Mouse (Mus musculus): ENCODE data around the gene Sp7.

DNA sequence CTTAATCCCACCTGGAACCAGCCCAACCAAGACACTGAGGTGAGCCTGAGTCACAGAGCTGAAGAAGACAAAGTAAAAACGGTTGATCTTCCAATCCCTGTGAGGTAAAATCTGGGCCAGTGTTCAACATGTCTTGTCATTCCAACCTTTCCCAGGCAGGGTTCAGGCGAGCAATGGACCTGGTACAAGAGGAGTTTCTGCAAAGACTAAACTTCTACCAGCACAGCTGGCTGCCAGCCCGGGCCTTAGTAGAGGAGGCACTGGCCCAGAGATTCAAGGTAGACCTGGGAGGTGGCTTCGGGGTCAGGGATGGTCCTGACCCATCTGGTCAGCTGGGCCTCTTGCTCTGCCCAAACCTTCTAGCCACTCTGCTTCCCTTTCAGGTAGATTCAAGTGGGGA lies 30.0 kb downstream of the Sp7 start:
- TF ChIP-seq CHD2 (IDR thresholded peaks at IDR 0.05; ENCODE audit: low read depth, low read length) (no peak), HCFC1 (IDR thresholded peaks at IDR 0.05; ENCODE audit: borderline replicate concordance, insufficient read depth, low read length) (no peak), MAFK (IDR thresholded peaks at IDR 0.05; ENCODE audit: insufficient read depth, low read depth, low read length) (no peak)
